44 mouse cellular contexts compared by ENCODE assay signal in genomic region chr3:98868219-98868618, GRCm38 (mm10). TPM values are rescaled to one million over a fixed set of nuclear protein-coding genes. Genes with fewer than 3 reads are reported as not detected.
"Had no signal": no experiment of that assay in that cellular context is flagged by ENCODE, and none has a peak within 500 bp of the region (broad histone marks: within the 10 kb centered on the region; RNA-seq: fewer than 3 reads in every experiment).

No protein-coding gene starts in this region.

- H3K9me3 ChIP-seq: limb, embryonic 10.5 days; limb, embryonic 12.5 days; limb, embryonic 13.5 days; limb, embryonic 15.5 days; liver, embryonic 13.5 days; liver, embryonic 15.5 days; lung, embryonic 15.5 days; megakaryocyte, embryonic 14.5 days; midbrain, embryonic 10.5 days; midbrain, embryonic 12.5 days; midbrain, embryonic 13.5 days; midbrain, embryonic 15.5 days; neural tube, embryonic 12.5 days had no signal

- H3K9ac ChIP-seq: limb, embryonic 12.5 days; limb, embryonic 13.5 days; limb, embryonic 15.5 days; liver, embryonic 13.5 days; liver, embryonic 14.5 days; liver, embryonic 15.5 days; lung, embryonic 14.5 days; lung, embryonic 15.5 days; midbrain, embryonic 12.5 days; midbrain, embryonic 13.5 days; midbrain, embryonic 15.5 days; neural tube, embryonic 12.5 days had no signal

- H3K36me3 ChIP-seq: limb, embryonic 10.5 days; limb, embryonic 12.5 days; limb, embryonic 13.5 days; limb, embryonic 15.5 days; liver, embryonic 13.5 days; liver, embryonic 15.5 days; lung, embryonic 15.5 days; midbrain, embryonic 10.5 days; midbrain, embryonic 12.5 days; midbrain, embryonic 13.5 days; midbrain, embryonic 15.5 days; neural tube, embryonic 12.5 days had no signal

- H3K4me2 ChIP-seq: limb, embryonic 12.5 days; limb, embryonic 13.5 days; limb, embryonic 15.5 days; liver, embryonic 11.5 days; liver, embryonic 13.5 days; liver, embryonic 15.5 days; lung, embryonic 14.5 days; lung, embryonic 15.5 days; midbrain, embryonic 11.5 days; midbrain, embryonic 12.5 days; midbrain, embryonic 13.5 days; midbrain, embryonic 15.5 days; neural tube, embryonic 12.5 days had no signal

- DNase-seq: left cerebral cortex, postnatal 4 days; liver, embryonic 13.5 days; lung, adult 18-20 months; lung, adult 2 months; lung, embryonic 14.5 days; lung, postnatal 10 days; lung, postnatal 14 days; lung, postnatal 36 days; lung, postnatal 4 days; midbrain, embryonic 14.5 days had no signal

- ATAC-seq: lung, postnatal 0 days; midbrain, embryonic 13.5 days; midbrain, embryonic 15.5 days; midbrain, embryonic 16.5 days had no signal

- H3K27me3 ChIP-seq: limb, embryonic 12.5 days; limb, embryonic 13.5 days; limb, embryonic 15.5 days; liver, embryonic 13.5 days; liver, embryonic 15.5 days; lung, embryonic 15.5 days; megakaryocyte, embryonic 14.5 days; midbrain, embryonic 12.5 days; midbrain, embryonic 13.5 days; midbrain, embryonic 15.5 days; neural tube, embryonic 12.5 days had no signal

- H3K27ac ChIP-seq: left cerebral cortex, adult 2 months; limb, embryonic 10.5 days; limb, embryonic 12.5 days; limb, embryonic 13.5 days; limb, embryonic 15.5 days; liver, embryonic 13.5 days; liver, embryonic 14.5 days; liver, embryonic 15.5 days; lung, embryonic 15.5 days; macrophage; midbrain, embryonic 10.5 days; midbrain, embryonic 12.5 days; midbrain, embryonic 13.5 days; midbrain, embryonic 15.5 days; neural tube, embryonic 12.5 days had no signal

- H3K4me3 ChIP-seq: left cerebral cortex, adult 2 months; limb, embryonic 10.5 days; limb, embryonic 12.5 days; limb, embryonic 13.5 days; limb, embryonic 15.5 days; liver, embryonic 13.5 days; liver, embryonic 15.5 days; lung, embryonic 15.5 days; megakaryocyte, embryonic 14.5 days; midbrain, embryonic 10.5 days; midbrain, embryonic 12.5 days; midbrain, embryonic 13.5 days; midbrain, embryonic 15.5 days; myocyte; neural tube, embryonic 12.5 days had no signal

- H3K4me1 ChIP-seq: limb, embryonic 10.5 days; limb, embryonic 12.5 days; limb, embryonic 13.5 days; limb, embryonic 15.5 days; liver, embryonic 13.5 days; liver, embryonic 15.5 days; lung, embryonic 15.5 days; megakaryocyte, embryonic 14.5 days; midbrain, embryonic 10.5 days; midbrain, embryonic 12.5 days; midbrain, embryonic 13.5 days; midbrain, embryonic 15.5 days; neural tube, embryonic 12.5 days had no signal

RNA-seq across cellular contexts. Expression of gene Hsd3b1, which starts 8.6 kb away (rescaled TPM):
- total RNA-seq: left cerebral cortex, adult 18-20 months; left cerebral cortex, adult 2 months; left cerebral cortex, postnatal 10 days; left cerebral cortex, postnatal 14 days; left cerebral cortex, postnatal 25 days; left cerebral cortex, postnatal 36 days; left cerebral cortex, postnatal 4 days; megakaryocyte progenitor cell, adult 5-6 weeks; megakaryocyte, adult 5-6 weeks; megakaryocyte-erythroid progenitor cell, adult 5-6 weeks; midbrain, postnatal 0 days; monocyte, adult 5-6 weeks had no signal
- polyA plus RNA-seq: limb, embryonic 13.5 days; limb, embryonic 15.5 days; lung, adult 2 months; lung, embryonic 14.5 days; lung, embryonic 15.5 days; lung, embryonic 16.5 days; lung, postnatal 0 days; macrophage; midbrain, embryonic 15.5 days; midbrain, embryonic 16.5 days; myocyte had no signal

RNA-seq across cellular contexts. Expression of gene Hao2, which starts 24.8 kb away (rescaled TPM):
- total RNA-seq: left cerebral cortex, adult 18-20 months; left cerebral cortex, adult 2 months; left cerebral cortex, adult 8-10 months; left cerebral cortex, postnatal 10 days; left cerebral cortex, postnatal 14 days; left cerebral cortex, postnatal 25 days; left cerebral cortex, postnatal 36 days; left cerebral cortex, postnatal 4 days; megakaryocyte progenitor cell, adult 5-6 weeks; megakaryocyte, adult 5-6 weeks; megakaryocyte-erythroid progenitor cell, adult 5-6 weeks; midbrain, postnatal 0 days; monocyte, adult 5-6 weeks had no signal
- polyA plus RNA-seq: limb, embryonic 10.5 days; limb, embryonic 11.5 days; limb, embryonic 12.5 days; limb, embryonic 15.5 days; lung, adult 2 months; lung, embryonic 14.5 days; lung, postnatal 0 days; macrophage; midbrain, embryonic 11.5 days; midbrain, embryonic 12.5 days; midbrain, embryonic 13.5 days; midbrain, embryonic 14.5 days; midbrain, embryonic 15.5 days; midbrain, embryonic 16.5 days; midbrain, postnatal 0 days; myocyte; neural tube, embryonic 11.5 days had no signal

RNA-seq across cellular contexts. Expression of gene Hsd3b6, which starts 54.0 kb away (rescaled TPM):
- total RNA-seq: left cerebral cortex, adult 18-20 months; left cerebral cortex, adult 2 months; left cerebral cortex, adult 8-10 months; left cerebral cortex, postnatal 10 days; left cerebral cortex, postnatal 14 days; left cerebral cortex, postnatal 25 days; left cerebral cortex, postnatal 36 days; left cerebral cortex, postnatal 4 days; megakaryocyte progenitor cell, adult 5-6 weeks; megakaryocyte, adult 5-6 weeks; megakaryocyte-erythroid progenitor cell, adult 5-6 weeks; midbrain, postnatal 0 days; monocyte, adult 5-6 weeks had no signal
- polyA plus RNA-seq: lung, adult 2 months; lung, postnatal 0 days; macrophage; myocyte had no signal
